7 mouse cellular contexts compared by ENCODE assay signal in the genomic region with DNA sequence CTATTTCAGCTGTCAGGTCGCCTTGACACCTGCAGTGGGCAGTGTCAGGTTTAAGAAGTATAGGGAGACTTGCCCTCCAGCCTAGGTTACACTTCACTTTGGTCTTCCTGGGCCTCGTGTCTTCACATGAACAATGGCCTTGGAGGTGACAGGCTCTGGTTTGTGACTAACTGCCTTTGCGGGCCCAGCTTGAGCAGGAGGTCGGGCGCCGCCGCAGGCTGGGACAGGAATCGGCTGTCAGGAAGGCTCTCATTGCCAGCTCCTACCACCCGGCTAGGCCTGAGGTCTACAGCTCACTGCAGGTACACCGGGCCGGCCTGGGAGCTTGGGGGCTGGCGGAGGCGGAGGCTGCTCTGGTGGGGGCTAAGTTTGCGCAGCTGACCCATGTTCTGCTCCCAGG. TPM values are rescaled to one million over a fixed set of nuclear protein-coding genes. Genes with fewer than 3 reads are reported as not detected.
DNase-seq lines count a peak whose midpoint lies in the region; ATAC-seq and TF ChIP-seq lines count a peak whose summit lies in the region.

No protein-coding gene starts in this region.

- H3K9ac ChIP-seq in heart, adult 2 months (ENCODE audit: low read depth, low read length), result peak overlapping the region; percentile 79; the same call in 1 of the 2 replicates

- H3K79me2 ChIP-seq in heart, adult 2 months (replicated peaks; ENCODE audit: control insufficient read depth, insufficient read depth, low read length), result peaks cover 5% of the 10 kb centered on the region; the same call in 1 of the 2 replicates

- peak overlapping the region; percentile 91 for H3K4me3 ChIP-seq in G1E (ENCODE audit: low read depth, low read length)
- H3K4me3 ChIP-seq in heart, adult 2 months, result peak overlapping the region; percentile 98
- H3K4me3 ChIP-seq in lung, adult 2 months (replicated peaks; ENCODE audit: extremely low read depth, low read depth, low read length), result peak overlapping the region; percentile 96
- H3K4me3 ChIP-seq in olfactory bulb, adult 2 months (ENCODE audit: insufficient read depth, low read depth, low read length), result peak overlapping the region; percentile 98

- TF ChIP-seq CTCF in G1E (IDR thresholded peaks at IDR 0.05; ENCODE audit: low read depth, low read length), result peak; percentile 17; the same call in 1 of the 2 replicates
- peak; percentile 58 for TF ChIP-seq CTCF in heart, adult 2 months (IDR thresholded peaks at IDR 0.05)
- TF ChIP-seq CTCF in lung, adult 2 months (IDR thresholded peaks at IDR 0.05; ENCODE audit: insufficient read depth, low read length), result 0 out of 2 replicates have a peak, but pooled peaks have one; percentile 4
- TF ChIP-seq CTCF in olfactory bulb, adult 2 months (IDR thresholded peaks at IDR 0.05; ENCODE audit: insufficient read depth, low read depth, low read length), result no peak

- no peak overlapping the region; the same call in 1 of the 2 replicates for H3K27ac ChIP-seq in heart, adult 2 months
- H3K27ac ChIP-seq in olfactory bulb, adult 2 months (ENCODE audit: insufficient read depth, low read depth, low read length), result peak overlapping the region; percentile 50; the same call in 1 of the 2 replicates

- no peaks in the 10 kb centered on the region for H3K27me3 ChIP-seq in G1E (ENCODE audit: insufficient read depth, low read length)
- H3K27me3 ChIP-seq in heart, adult 2 months (ENCODE audit: control insufficient read depth, insufficient read depth, low read length), result no peaks in the 10 kb centered on the region

- H3K36me3 ChIP-seq in G1E (replicated peaks), result peaks cover 43% of the 10 kb centered on the region
- no peaks in the 10 kb centered on the region for H3K36me3 ChIP-seq in heart, adult 2 months (ENCODE audit: control insufficient read depth, insufficient read depth, low read length)

- TF ChIP-seq EP300 in heart, adult 2 months (IDR thresholded peaks at IDR 0.05; ENCODE audit: insufficient read depth, low read depth, low read length), result no peak

- 0 out of 2 replicates have a peak, but pooled peaks have one; percentile 32 for ATAC-seq in G1E (ENCODE audit: extremely low read depth, insufficient number of reproducible peaks, low FRiP score, poor library complexity, severe bottlenecking)

- intact Hi-C loops in heart, adult 2 months (cut with DNase I), result loop anchor here (5.0 to 10.0 kb wide), 2 partner anchors 139 to 432 kb away; a partner anchor contains a TSS

- 17% methylated on average over 14 of the region's 14 CpGs for WGBS in heart, adult 2 months
- WGBS in lung, adult 2 months, result 14% methylated on average over 14 of the region's 14 CpGs
- 15% methylated on average over 14 of the region's 14 CpGs for WGBS in olfactory bulb, adult 2 months

- peak; percentile 66 to 69 for DNase-seq in B cell, adult 2 months
- DNase-seq in G1E (ENCODE audit: low spot score), result peak; percentile 85
- peak; percentile 77 to 79 for DNase-seq in cerebellum, postnatal 10 days
- peak; percentile 54 to 60 for DNase-seq in heart, adult 2 months
- peak; percentile 72 for DNase-seq in kidney, adult 9 months
- DNase-seq in lung, adult 2 months, result peak; percentile 47

- no peak for TF ChIP-seq POLR2A in heart, adult 2 months (IDR thresholded peaks at IDR 0.05; ENCODE audit: insufficient read depth, low read depth, low read length)
- no peak for TF ChIP-seq POLR2A in lung, adult 2 months (IDR thresholded peaks at IDR 0.05; ENCODE audit: borderline replicate concordance, extremely low read depth, low read depth, low read length)
- no peak for TF ChIP-seq POLR2A in olfactory bulb, adult 2 months (IDR thresholded peaks at IDR 0.05; ENCODE audit: insufficient read depth, low read depth, low read length)

- H3K4me1 ChIP-seq in G1E (ENCODE audit: insufficient read depth, low read depth, low read length), result peaks cover 59% of the 10 kb centered on the region
- peaks cover 13% of the 10 kb centered on the region for H3K4me1 ChIP-seq in heart, adult 2 months (ENCODE audit: control insufficient read depth, insufficient read depth, low read length)
- peaks cover 17% of the 10 kb centered on the region for H3K4me1 ChIP-seq in lung, adult 2 months (ENCODE audit: control insufficient read depth, insufficient read depth, low read length)
- H3K4me1 ChIP-seq in olfactory bulb, adult 2 months (ENCODE audit: control insufficient read depth, insufficient read depth, low read length), result peaks cover 43% of the 10 kb centered on the region

- H3K9me3 ChIP-seq in G1E (replicated peaks), result peaks cover 4% of the 10 kb centered on the region; the same call in 1 of the 2 replicates

RNA-seq across cellular contexts. Expression of a gene that starts 0.9 kb away (rescaled TPM):
- total RNA-seq in G1E (2014; fragmentation: Nextera tagmentation), result 7.2 and 28.1 TPM in 2 replicates
- 14.9 and 15.4 TPM in 2 replicates for total RNA-seq in G1E (2017)
- 60.2 and 73.8 TPM in 2 replicates for polyA plus RNA-seq in G1E (2012)
- total RNA-seq in heart, adult 2 months (2021), result 10 to 100 TPM; 14.6 to 16.4 TPM
- polyA plus RNA-seq in heart, adult 2 months (2012; rRNA removed), result 25.5 and 30.0 TPM in 2 replicates
- polyA plus RNA-seq in lung, adult 2 months (2012; rRNA removed), result 42.4 and 52.2 TPM in 2 replicates
- polyA plus RNA-seq in olfactory bulb, adult 2 months (2012; ENCODE audit: insufficient read depth, insufficient read length, low replicate concordance, missing spikeins), result not detected in 2 replicates

RNA-seq across cellular contexts. Expression of a gene that starts 2.9 kb away (rescaled TPM):
- 27.3 and 31.4 TPM in 2 replicates for total RNA-seq in G1E (2014; fragmentation: Nextera tagmentation)
- total RNA-seq in G1E (2017), result 65.6 and 75.7 TPM in 2 replicates
- 75.4 and 76.9 TPM in 2 replicates for polyA plus RNA-seq in G1E (2012)
- 10 to 100 TPM; 34.2 to 41.5 TPM for total RNA-seq in heart, adult 2 months (2021)
- 16.9 and 17.5 TPM in 2 replicates for polyA plus RNA-seq in heart, adult 2 months (2012; rRNA removed)
- 32.3 and 33.6 TPM in 2 replicates for polyA plus RNA-seq in lung, adult 2 months (2012; rRNA removed)
- not detected in 2 replicates for polyA plus RNA-seq in olfactory bulb, adult 2 months (2012; ENCODE audit: insufficient read depth, insufficient read length, low replicate concordance, missing spikeins)

RNA-seq across cellular contexts. Expression of a gene that starts 17.4 kb away (rescaled TPM):
- total RNA-seq in G1E (2014; fragmentation: Nextera tagmentation) (0.75 TPM in 1 of 2 replicates, not detected in the other), G1E (2017) (0.60 and 1.0 TPM in 2 replicates)
- polyA plus RNA-seq in G1E (2012), result 0.62 and 0.66 TPM in 2 replicates
- 1 to 10 TPM; 8.9 to 9.9 TPM for total RNA-seq in heart, adult 2 months (2021)
- polyA plus RNA-seq in heart, adult 2 months (2012; rRNA removed), result 7.8 and 10.1 TPM in 2 replicates
- 7.7 and 7.8 TPM in 2 replicates for polyA plus RNA-seq in lung, adult 2 months (2012; rRNA removed)
- polyA plus RNA-seq in olfactory bulb, adult 2 months (2012; ENCODE audit: insufficient read depth, insufficient read length, low replicate concordance, missing spikeins), result not detected in 2 replicates
